Mouse (Mus musculus) midbrain, embryonic 11.5 days (tissue): Measurements from ENCODE around the gene Gucd1. TPM values are rescaled to one million over a fixed set of nuclear protein-coding genes. Genes with fewer than 3 reads are reported as not detected.
A peak's percentile ranks its signal among the peaks of the same experiment; 100 is the strongest.
"Not testable (repeated sequence)": the region's sequence is repeated elsewhere in the genome, so short reads cannot be mapped to it uniquely, and the experiment has no call there.

Experiments used
- ATAC-seq: fragments of 200-750 bp; cut with Nextera tagmentation; 2 replicates; pipeline ENCODE4 v1.8.0; 2017; ENCODE audit warnings: moderate TSS enrichment, moderate library complexity; ENCODE audit not compliant: low FRiP score
- DNase-seq: peaks from one replicate; pipeline ENCODE4 v3.0.0; 2015; ENCODE audit warnings: low spot score; ENCODE audit errors: missing footprints
- H3K27ac ChIP-seq: fragments of 300-500 bp; sonication (generic); 2 replicates; pipeline ENCODE4 v1.5.1; 2014; ENCODE audit warnings: low read depth, low read length
- H3K27me3 ChIP-seq: fragments of 300-500 bp; sonication (generic); 2 replicates; pipeline ENCODE4 v1.6.1; 2014; ENCODE audit warnings: mild to moderate bottlenecking, low read length, moderate library complexity, mixed read lengths; ENCODE audit not compliant: control insufficient read depth, insufficient read depth
- H3K36me3 ChIP-seq: fragments of 300-500 bp; sonication (generic); 2 replicates; pipeline ENCODE4 v1.6.1; 2014; ENCODE audit warnings: mild to moderate bottlenecking, low read length, moderate library complexity, mixed read lengths; ENCODE audit not compliant: control insufficient read depth, insufficient read depth
- H3K4me1 ChIP-seq: fragments of 300-500 bp; sonication (generic); 2 replicates; pipeline ENCODE4 v1.6.1; 2014; ENCODE audit warnings: low read length; ENCODE audit not compliant: control insufficient read depth, insufficient read depth
- H3K4me2 ChIP-seq: fragments of 300-500 bp; sonication (generic); 2 replicates; pipeline ENCODE4 v1.6.1; 2014; ENCODE audit warnings: mild to moderate bottlenecking, moderate library complexity
- H3K4me3 ChIP-seq: fragments of 300-500 bp; sonication (generic); 2 replicates; pipeline ENCODE4 v1.5.1; 2014; ENCODE audit warnings: low read depth, low read length
- H3K9ac ChIP-seq: fragments of 300-500 bp; sonication (generic); 2 replicates; pipeline ENCODE4 v1.6.1; 2014; ENCODE audit warnings: low read length
- H3K9me3 ChIP-seq: fragments of 300-500 bp; sonication (generic); 2 replicates; pipeline ENCODE4 v1.6.1; 2016; ENCODE audit warnings: low read length; ENCODE audit not compliant: control insufficient read depth
- WGBS: fragments of 180-500 bp; shearing (Covaris S2); extraction: QIAGEN DNeasy Blood & Tissue Kit; methylation state at CpG from one replicate; pipeline ENCODE4 v1.1.7; 2014; 5-methylcytosine and 5-hydroxymethylcytosine counted together
- polyA plus RNA-seq: library from polyadenylated mRNA; unstranded; fragments of >200 nt; fragmentation: Nextera tagmentation; extraction: Ambion mirVana; gene quantifications from 2 replicates; pipeline ENCODE4 v1.2.1, GENCODE M21; 2014

The Gucd1 gene
- polyA plus RNA-seq, 1 experiment from 2014 or later = 36.0 TPM

DNA sequence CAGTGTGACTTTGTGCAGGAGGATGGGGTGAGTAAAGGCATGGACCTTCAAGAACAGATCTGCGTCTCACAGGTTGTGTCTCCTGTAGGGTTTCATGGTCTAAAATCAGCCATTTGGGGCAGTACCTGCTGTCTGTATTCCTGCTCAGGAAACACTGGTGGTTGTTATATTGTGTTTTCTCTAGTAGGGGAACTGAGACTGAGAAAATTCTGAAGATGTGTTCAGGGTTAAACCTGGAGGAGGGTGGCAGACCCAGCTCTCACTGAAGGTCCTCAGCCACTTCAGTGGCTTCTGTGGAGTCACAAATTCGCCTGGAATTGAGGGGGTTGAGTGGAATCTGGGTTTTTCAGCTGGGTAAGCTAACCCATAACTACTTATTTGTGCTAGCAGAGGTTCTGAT, 12.6 kb upstream of the Gucd1 start:
- 87% methylated on average over 2 of the region's 2 CpGs for WGBS
- H3K27ac ChIP-seq = no peak overlapping the region
- no peak overlapping the region for H3K4me2 ChIP-seq
- DNase-seq (no peak), ATAC-seq (no peak)
- H3K27me3 ChIP-seq = no peaks in the 10 kb centered on the region
- H3K4me1 ChIP-seq = no peaks in the 10 kb centered on the region
- H3K36me3 ChIP-seq = peaks cover 9% of the 10 kb centered on the region
- H3K9ac ChIP-seq = no peak overlapping the region
- no peaks in the 10 kb centered on the region for H3K9me3 ChIP-seq
- no peak overlapping the region for H3K4me3 ChIP-seq

DNA sequence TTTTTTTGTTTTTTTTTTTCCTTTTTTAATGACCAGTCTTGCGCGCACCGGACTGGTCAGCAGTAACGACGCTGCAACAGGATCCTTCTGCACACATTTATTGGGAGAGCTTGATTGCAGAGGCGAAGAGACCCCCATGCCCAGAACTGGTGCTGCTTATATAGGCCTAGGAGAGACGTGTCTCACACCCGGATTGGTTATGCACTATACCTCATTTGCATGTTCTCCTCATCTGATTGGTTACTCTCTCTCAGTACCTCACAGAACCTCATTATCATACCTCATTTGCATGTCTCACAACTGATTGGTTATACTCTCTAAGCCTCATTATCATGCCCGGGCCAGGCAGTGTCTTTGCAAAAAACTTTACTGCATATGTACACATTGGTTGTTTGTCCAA, 7.7 kb upstream of the Gucd1 start:
- not testable (repeated sequence) for ATAC-seq, H3K4me3 ChIP-seq, H3K27ac ChIP-seq, H3K9ac ChIP-seq, H3K27me3 ChIP-seq, DNase-seq, H3K9me3 ChIP-seq, H3K4me2 ChIP-seq, H3K4me1 ChIP-seq
- WGBS = 95% methylated on average over 9 of the region's 9 CpGs
- peaks cover 16% of the 10 kb centered on the region for H3K36me3 ChIP-seq

DNA sequence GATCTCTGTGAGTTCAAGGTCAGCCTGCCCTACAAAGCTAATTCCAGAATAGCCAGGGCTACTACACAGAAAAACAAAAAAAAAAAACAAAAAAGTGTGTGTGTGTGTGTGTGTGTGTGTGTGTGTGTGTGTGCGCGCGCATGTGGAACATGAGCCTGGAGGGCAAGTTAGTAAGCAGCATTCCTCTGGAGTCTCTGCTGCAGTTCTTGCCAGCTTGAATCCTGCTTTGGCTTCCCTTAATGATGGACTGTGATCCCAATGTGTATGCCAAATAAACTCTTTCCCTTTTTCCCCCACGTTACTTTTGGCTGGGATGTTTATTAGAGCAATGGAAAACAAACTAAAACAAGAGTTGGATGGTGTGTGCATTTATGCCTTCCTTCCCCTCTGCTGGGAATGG, 3.9 kb upstream of the Gucd1 start:
- WGBS = 92% methylated on average over 4 of the region's 4 CpGs
- Histone ChIP-seq H3K4me3 (no peak overlapping the region), H3K9me3 (no peaks in the 10 kb centered on the region), H3K4me1 (peaks cover 4% of the 10 kb centered on the region; the same call in 1 of the 2 replicates), H3K27ac (no peak overlapping the region), H3K9ac (no peak overlapping the region), H3K27me3 (no peaks in the 10 kb centered on the region), H3K4me2 (no peak overlapping the region), H3K36me3 (peaks cover 16% of the 10 kb centered on the region)
- DNase-seq (no peak), ATAC-seq (no peak)

DNA sequence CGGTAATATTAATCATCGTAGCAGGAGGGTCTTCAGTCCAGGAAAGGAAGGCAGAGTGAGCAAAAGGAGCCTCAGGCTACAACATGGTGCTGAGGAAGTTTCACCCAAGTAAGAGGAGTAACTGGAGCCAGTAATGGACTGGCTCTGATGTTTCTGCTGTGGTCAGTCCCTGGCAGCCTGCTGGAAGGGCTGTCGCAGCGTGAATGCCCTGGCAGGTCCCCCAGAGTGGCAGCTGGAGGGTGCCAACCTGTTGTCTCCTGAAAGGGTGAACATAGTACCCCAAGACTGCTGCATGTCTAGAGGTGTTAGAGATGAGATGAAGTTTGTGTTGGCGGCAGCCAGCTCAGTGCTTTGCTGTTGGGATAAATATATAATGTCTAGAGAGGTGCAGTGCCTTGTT, 2.8 kb upstream of the Gucd1 start:
- ATAC-seq (no peak), DNase-seq (no peak)
- H3K9ac ChIP-seq = no peak overlapping the region
- WGBS = 92% methylated on average over 5 of the region's 5 CpGs
- peaks cover 16% of the 10 kb centered on the region for H3K36me3 ChIP-seq
- H3K9me3 ChIP-seq = no peaks in the 10 kb centered on the region
- H3K27me3 ChIP-seq = no peaks in the 10 kb centered on the region
- no peak overlapping the region for H3K4me3 ChIP-seq
- H3K27ac ChIP-seq = no peak overlapping the region
- no peak overlapping the region for H3K4me2 ChIP-seq
- peaks cover 14% of the 10 kb centered on the region for H3K4me1 ChIP-seq

DNA sequence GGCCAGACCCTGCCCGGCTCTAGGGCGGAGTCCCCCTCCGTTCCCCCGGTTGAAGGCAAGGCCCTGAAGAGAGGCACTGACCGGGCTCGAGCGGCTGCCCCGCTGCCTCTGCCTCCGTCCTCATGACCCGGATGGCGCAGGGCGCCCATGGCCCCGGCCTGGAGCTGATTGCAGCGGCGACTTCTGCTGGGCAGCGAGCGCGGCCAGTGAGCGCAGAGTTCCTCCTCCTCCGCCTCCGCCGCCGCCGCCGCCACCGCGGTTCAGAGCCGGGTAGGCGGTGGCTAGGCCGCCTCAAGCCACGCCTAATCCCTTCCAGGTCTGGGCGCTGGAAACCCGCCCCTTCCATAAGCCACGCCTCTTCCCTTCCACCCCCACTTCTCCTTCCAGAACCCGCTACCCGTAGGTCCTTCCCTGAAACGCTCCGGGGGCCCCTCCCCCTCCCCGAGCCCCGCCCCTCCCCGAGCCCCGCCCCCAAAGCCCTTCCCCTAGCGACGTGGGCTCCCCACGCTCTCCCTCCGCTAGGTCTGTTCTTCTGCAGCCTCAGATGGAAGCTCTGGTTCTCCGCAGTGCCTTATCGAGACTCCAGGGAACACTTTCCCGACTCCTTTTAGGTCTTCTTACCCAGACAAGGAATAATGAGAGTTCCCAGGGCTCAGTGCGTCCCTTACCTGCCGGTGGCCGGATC, 557 bp downstream of the Gucd1 start, which contains the start of gene Snrpd3:
Gene Snrpd3, plus strand, starts transcription at position 479 of the 685 bp plus-strand sequence.
- Histone ChIP-seq H3K4me3 (peak within 1 kb of the TSS; percentile 71), H3K36me3 (peaks cover 4% of the 10 kb centered on the region), H3K27ac (peak within 1 kb of the TSS; percentile 92), H3K9ac (peak within 1 kb of the TSS; percentile 76), H3K4me1 (peaks cover 14% of the 10 kb centered on the region), H3K9me3 (no peaks in the 10 kb centered on the region), H3K27me3 (no peaks in the 10 kb centered on the region), H3K4me2 (peak within 1 kb of the TSS; percentile 69)
- WGBS = under 1% methylated on average over 52 of the region's 52 CpGs
- DNase-seq (peak; percentile 99), ATAC-seq (peak; percentile 96)

DNA sequence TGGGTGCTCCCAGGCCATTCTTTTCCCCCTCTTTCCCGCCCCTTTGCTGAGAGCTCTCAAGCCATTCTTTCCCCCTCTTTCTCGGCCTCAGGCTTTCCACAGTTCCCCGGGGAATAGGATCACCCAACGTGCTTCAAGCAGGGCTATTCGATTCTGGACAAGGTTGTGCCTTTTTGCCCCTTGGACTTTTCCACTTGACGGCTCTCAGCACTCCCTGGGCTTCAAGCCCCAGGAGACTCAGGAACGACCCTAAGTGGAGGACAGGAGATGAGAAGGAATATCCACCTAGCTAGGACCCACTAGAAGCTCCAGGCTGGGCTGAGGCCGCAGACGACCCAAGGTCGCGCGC, 1.1 kb downstream of the Gucd1 start:
- Histone ChIP-seq H3K27me3 (no peaks in the 10 kb centered on the region), H3K4me1 (peaks cover 14% of the 10 kb centered on the region), H3K36me3 (peaks cover 4% of the 10 kb centered on the region), H3K4me3 (peak overlapping the region; percentile 71), H3K4me2 (peak overlapping the region; percentile 63), H3K27ac (peak overlapping the region; percentile 71), H3K9ac (peak overlapping the region; percentile 75), H3K9me3 (no peaks in the 10 kb centered on the region)
- ATAC-seq (no peak), DNase-seq (no peak)
- 0% methylated on average over 12 of the region's 12 CpGs for WGBS

DNA sequence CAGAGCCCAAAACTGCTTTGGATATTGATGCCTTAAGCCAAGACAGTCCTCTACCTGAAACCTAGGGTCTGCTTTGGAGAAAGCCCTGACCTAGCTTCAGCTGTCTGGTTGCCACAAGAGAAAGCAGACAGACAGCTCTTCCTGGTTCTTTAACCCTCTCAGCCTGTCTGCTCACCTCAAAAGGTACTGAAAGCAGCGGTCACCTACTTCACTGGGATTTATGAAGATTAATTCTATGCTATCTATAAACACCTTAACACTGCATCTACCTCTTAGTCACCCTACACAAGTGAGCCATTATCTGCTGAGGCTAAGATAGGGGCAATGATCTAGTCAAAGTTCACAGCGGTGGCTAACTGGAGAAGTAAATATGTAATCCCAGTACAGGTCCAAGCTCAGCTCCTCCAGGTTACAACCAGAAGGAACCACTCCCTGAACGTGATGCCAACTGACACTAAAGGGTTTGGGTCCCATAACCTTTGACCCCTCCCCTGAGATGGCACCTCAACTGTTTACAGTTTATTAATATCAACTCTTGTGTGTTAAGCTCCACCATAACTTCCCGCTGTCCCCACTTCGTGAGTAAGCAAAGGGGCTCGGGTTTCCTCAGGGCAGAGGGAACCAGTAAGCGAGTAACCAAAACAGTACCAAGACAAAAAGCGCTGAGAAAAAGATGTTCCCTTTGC, 1.6 kb downstream of the Gucd1 start:
- no peaks in the 10 kb centered on the region for H3K27me3 ChIP-seq
- peaks cover 14% of the 10 kb centered on the region for H3K4me1 ChIP-seq
- H3K9me3 ChIP-seq = no peaks in the 10 kb centered on the region
- DNase-seq (no peak), ATAC-seq (no peak)
- H3K27ac ChIP-seq = no peak overlapping the region
- H3K36me3 ChIP-seq = peaks cover 3% of the 10 kb centered on the region
- peak overlapping the region; percentile 63 for H3K4me2 ChIP-seq
- peak overlapping the region; percentile 71 for H3K4me3 ChIP-seq
- WGBS = 32% methylated on average over 8 of the region's 8 CpGs
- peak overlapping the region; percentile 75 for H3K9ac ChIP-seq

DNA sequence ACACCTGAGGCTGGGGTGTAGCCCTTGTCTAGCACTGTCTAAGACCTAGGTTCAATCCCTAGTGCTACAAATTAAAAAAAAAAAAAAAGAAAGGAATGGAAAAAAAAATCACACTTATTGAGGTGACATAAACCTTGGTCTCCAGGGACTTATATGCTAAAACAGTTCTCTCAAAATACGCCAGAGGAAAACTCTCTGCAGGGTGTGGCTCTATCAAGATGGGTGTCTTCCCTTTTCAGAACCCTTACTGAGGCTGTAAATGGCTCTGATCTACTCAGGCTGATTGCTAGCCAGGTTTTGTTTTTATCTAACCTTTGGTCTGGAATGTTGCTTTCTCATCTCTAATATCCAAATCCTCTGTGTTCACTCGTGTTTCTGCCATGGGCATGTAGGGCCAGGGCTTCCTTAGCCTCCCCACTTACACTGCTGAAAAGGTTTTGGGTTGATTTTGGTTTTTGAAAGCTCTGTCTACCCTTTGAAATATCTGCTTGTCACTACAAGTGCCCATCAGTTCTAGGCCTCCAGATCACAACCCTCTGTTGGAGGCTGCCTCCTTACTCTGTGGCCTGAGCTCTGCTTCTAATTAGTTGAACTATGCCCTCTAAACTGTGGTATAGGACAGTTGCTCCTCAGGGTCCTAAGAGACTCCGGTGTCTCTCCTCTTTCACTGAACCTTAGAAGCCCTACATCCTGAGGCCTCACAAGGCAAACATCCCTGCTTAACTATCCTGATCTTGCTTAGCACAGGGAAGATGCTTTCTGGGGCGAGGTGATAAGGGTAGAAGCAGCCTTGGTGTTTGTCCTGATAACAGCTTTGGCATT, 2.3 kb downstream of the Gucd1 start:
- WGBS = 80% methylated on average over 4 of the region's 4 CpGs
- no peaks in the 10 kb centered on the region for H3K27me3 ChIP-seq
- peaks cover 14% of the 10 kb centered on the region for H3K4me1 ChIP-seq
- no peaks in the 10 kb centered on the region for H3K9me3 ChIP-seq
- no peak overlapping the region for H3K27ac ChIP-seq
- no peak overlapping the region for H3K4me2 ChIP-seq
- ATAC-seq = no peak
- no peak overlapping the region for H3K9ac ChIP-seq
- no peak for DNase-seq
- no peak overlapping the region for H3K4me3 ChIP-seq
- H3K36me3 ChIP-seq = peaks cover 7% of the 10 kb centered on the region; the same call in 1 of the 2 replicates

DNA sequence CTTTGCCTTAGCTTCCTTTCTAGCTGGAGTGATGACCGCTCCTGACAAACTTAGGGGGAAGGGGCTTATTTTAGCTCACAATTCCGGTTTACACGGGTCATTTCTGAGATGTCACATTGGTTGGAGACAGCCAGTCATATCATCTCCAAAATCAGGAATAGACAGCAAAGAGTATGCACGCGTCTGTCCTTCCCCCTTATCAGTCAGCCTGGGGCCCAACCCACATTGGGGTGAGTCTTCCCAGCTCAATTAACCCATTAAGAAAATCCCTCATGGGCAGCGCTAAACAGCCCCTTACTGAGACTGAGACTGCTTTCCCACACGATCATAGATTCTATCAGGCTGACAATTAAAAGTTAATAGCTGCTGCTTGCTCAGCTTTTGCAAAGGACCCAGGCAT, 3.4 kb downstream of the Gucd1 start:
- Histone ChIP-seq H3K4me1 (peaks cover 14% of the 10 kb centered on the region), H3K4me3 (no peak overlapping the region), H3K4me2 (no peak overlapping the region), H3K9ac (no peak overlapping the region), H3K36me3 (peaks cover 14% of the 10 kb centered on the region), H3K9me3 (no peaks in the 10 kb centered on the region), H3K27ac (no peak overlapping the region), H3K27me3 (no peaks in the 10 kb centered on the region)
- WGBS = 84% methylated on average over 7 of the region's 7 CpGs
- ATAC-seq (no peak), DNase-seq (no peak)
